Mouse (Mus musculus) CH12.LX (cell line): ENCODE data around the gene Mrtfb.

Experiments used
- CTCF ChIP-seq, 2 experiments: IDR thresholded peaks in 1 of 2; conservative IDR thresholded peaks in 1 of 2; 2 replicates each; pipeline ENCODE4 v1.5.1; 2011 to 2012; ENCODE audit warnings: low read depth in 2 of 2, low read length in 2 of 2, improper control_type of control experiment in 1 of 2, inconsistent platforms in 1 of 2, mild to moderate bottlenecking in 1 of 2, moderate library complexity in 1 of 2
- GABPA ChIP-seq: IDR thresholded peaks from 2 replicates; pipeline ENCODE4 v1.6.1; 2012; ENCODE audit warnings: low read depth, low read length, improper control_type of control experiment, inconsistent platforms; ENCODE audit not compliant: insufficient replicate concordance

GRCm38 (mm10) chr16:13250061-13250460 lies 6.2 kb upstream of the Mrtfb start:
- TF ChIP-seq CTCF (conservative IDR thresholded peaks at IDR 0.05 in 1 of 2, IDR thresholded peaks at IDR 0.05 in 1 of 2; ENCODE audit: low read depth in 2 of 2, low read length in 2 of 2) = no peak
- no peak for TF ChIP-seq GABPA
